Mouse (Mus musculus): Measurements from ENCODE around the gene Erc2. TPM values are rescaled to one million over a fixed set of nuclear protein-coding genes. Genes with fewer than 3 reads are reported as not detected.

The Erc2 gene
- polyA plus RNA-seq, 2 experiments, result 0.52 to 0.99 TPM

GRCm38 (mm10) chr14:28412252-28412995 lies 790.2 kb downstream of the Erc2 start:
- no peak overlapping the region for H3K4me3 ChIP-seq (ENCODE audit: insufficient read depth in 1 of 2, low read depth in 2 of 2, low read length in 2 of 2)
- DNase-seq (ENCODE audit: low read depth in 3 of 3, low spot score in 3 of 3), result no peak
- TF ChIP-seq EP300 (IDR thresholded peaks at IDR 0.05; ENCODE audit: low read depth) (no peak), CTCF (IDR thresholded peaks at IDR 0.05; ENCODE audit: low read depth) (no peak)
- H3K36me3 ChIP-seq (replicated peaks; ENCODE audit: control insufficient read depth, insufficient read depth, low read depth), result no peaks in the 10 kb centered on the region
- H3K4me2 ChIP-seq (ENCODE audit: low read depth), result no peak overlapping the region
- ATAC-seq (ENCODE audit: insufficient read depth), result no peak
- H3K9me3 ChIP-seq (ENCODE audit: control insufficient read depth, low read length), result no peaks in the 10 kb centered on the region
- no peak overlapping the region for H3K27ac ChIP-seq
- no peaks in the 10 kb centered on the region for H3K27me3 ChIP-seq (ENCODE audit: control insufficient read depth, insufficient read depth, low read length)
- 51% methylated on average over 8 of the region's 8 CpGs for WGBS (ENCODE audit: insufficient replicate concordance)
- H3K4me1 ChIP-seq (replicated peaks; ENCODE audit: control insufficient read depth in 2 of 2, insufficient read depth in 2 of 2, low read length in 1 of 2), result no peaks in the 10 kb centered on the region
- no peak overlapping the region for H3K9ac ChIP-seq (replicated peaks)

DNA sequence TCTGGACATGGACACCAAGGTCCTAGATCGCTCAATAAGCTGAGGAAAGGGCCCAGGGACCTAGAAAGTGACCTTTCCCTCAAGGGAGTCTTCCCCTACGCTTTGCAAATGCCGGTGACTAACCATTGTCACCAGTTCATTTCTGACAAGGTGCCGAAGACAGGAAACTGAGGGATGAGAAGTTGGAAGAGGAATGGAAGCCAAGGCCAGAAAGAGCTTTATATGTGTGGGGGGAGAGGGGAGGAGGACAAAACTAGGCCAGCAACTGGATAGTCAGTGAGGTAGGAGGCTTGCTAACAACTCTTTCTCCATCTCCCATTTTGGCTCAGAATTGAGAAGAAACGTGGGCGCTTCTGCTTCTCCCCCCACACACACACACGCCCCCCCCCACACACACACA lies 791.3 kb downstream of the Erc2 start:
- H3K4me2 ChIP-seq (ENCODE audit: low read depth), result no peak overlapping the region
- no peak overlapping the region for H3K27ac ChIP-seq
- ATAC-seq (ENCODE audit: insufficient read depth), result no peak

GRCm38 (mm10) chr14:28417019-28417418 lies 794.8 kb downstream of the Erc2 start:
- Histone ChIP-seq H3K9me3 (ENCODE audit: control insufficient read depth, low read length) (no peaks in the 10 kb centered on the region), H3K27ac (no peak overlapping the region), H3K4me1 (replicated peaks; ENCODE audit: control insufficient read depth in 2 of 2, insufficient read depth in 2 of 2, low read length in 1 of 2) (no peaks in the 10 kb centered on the region), H3K4me2 (ENCODE audit: low read depth) (no peak overlapping the region), H3K36me3 (replicated peaks; ENCODE audit: control insufficient read depth, insufficient read depth, low read depth) (no peaks in the 10 kb centered on the region), H3K4me3 (ENCODE audit: insufficient read depth in 1 of 2, low read depth in 2 of 2, low read length in 2 of 2) (no peak overlapping the region), H3K9ac (replicated peaks) (no peak overlapping the region), H3K27me3 (ENCODE audit: control insufficient read depth, insufficient read depth, low read length) (no peaks in the 10 kb centered on the region)
- ATAC-seq (ENCODE audit: insufficient read depth) (no peak), DNase-seq (ENCODE audit: low read depth in 3 of 3, low spot score in 3 of 3) (no peak)
- TF ChIP-seq EP300 (IDR thresholded peaks at IDR 0.05; ENCODE audit: low read depth) (no peak), CTCF (IDR thresholded peaks at IDR 0.05; ENCODE audit: low read depth) (no peak)
- WGBS (ENCODE audit: insufficient replicate concordance), result 29% methylated on average over 8 of the region's 8 CpGs

More for the DNA sequence above, 791.3 kb downstream of the Erc2 start:
- DNase-seq (ENCODE audit: low read depth in 3 of 3, low spot score in 3 of 3), result no peak
- Histone ChIP-seq H3K4me1 (replicated peaks; ENCODE audit: control insufficient read depth in 2 of 2, insufficient read depth in 2 of 2, low read length in 1 of 2) (no peaks in the 10 kb centered on the region), H3K9me3 (ENCODE audit: control insufficient read depth, low read length) (no peaks in the 10 kb centered on the region), H3K27me3 (ENCODE audit: control insufficient read depth, insufficient read depth, low read length) (no peaks in the 10 kb centered on the region), H3K4me3 (ENCODE audit: insufficient read depth in 1 of 2, low read depth in 2 of 2, low read length in 2 of 2) (no peak overlapping the region), H3K36me3 (replicated peaks; ENCODE audit: control insufficient read depth, insufficient read depth, low read depth) (no peaks in the 10 kb centered on the region), H3K9ac (replicated peaks) (no peak overlapping the region)
- no peak for TF ChIP-seq EP300 (IDR thresholded peaks at IDR 0.05; ENCODE audit: low read depth)
- TF ChIP-seq CTCF (IDR thresholded peaks at IDR 0.05; ENCODE audit: low read depth), result no peak
- WGBS (ENCODE audit: insufficient replicate concordance), result 56% methylated on average over 7 of the region's 7 CpGs

DNA sequence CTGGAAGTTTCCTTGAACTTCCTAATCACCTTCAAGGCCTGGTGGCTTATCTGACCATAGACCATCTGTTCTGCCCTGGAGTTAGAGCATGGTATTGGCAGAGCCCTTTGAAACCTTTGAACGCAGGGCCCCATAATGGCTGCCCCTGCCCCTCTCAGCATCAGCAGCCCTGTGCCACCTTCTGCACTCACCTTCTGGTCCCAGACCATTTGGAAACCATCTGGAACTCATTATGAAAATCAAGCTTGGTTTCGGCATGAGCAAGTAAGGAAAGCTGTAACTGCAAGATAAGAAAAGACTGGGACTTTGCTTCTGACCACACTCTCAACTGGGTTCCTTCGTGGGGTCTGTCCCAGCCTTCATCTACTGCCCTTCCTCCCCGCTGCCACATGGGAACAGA lies 796.3 kb downstream of the Erc2 start:
- no peak for TF ChIP-seq CTCF (IDR thresholded peaks at IDR 0.05; ENCODE audit: low read depth)
- no peak for TF ChIP-seq EP300 (IDR thresholded peaks at IDR 0.05; ENCODE audit: low read depth)
- no peak for DNase-seq (ENCODE audit: low read depth in 3 of 3, low spot score in 3 of 3)
- H3K27ac ChIP-seq, result no peak overlapping the region
- no peak overlapping the region for H3K4me3 ChIP-seq (ENCODE audit: insufficient read depth in 1 of 2, low read depth in 2 of 2, low read length in 2 of 2)
- no peak overlapping the region for H3K9ac ChIP-seq (replicated peaks)
- no peaks in the 10 kb centered on the region for H3K36me3 ChIP-seq (replicated peaks; ENCODE audit: control insufficient read depth, insufficient read depth, low read depth)
- H3K9me3 ChIP-seq (ENCODE audit: control insufficient read depth, low read length), result no peaks in the 10 kb centered on the region
- H3K4me2 ChIP-seq (ENCODE audit: low read depth), result no peak overlapping the region
- H3K4me1 ChIP-seq (replicated peaks; ENCODE audit: control insufficient read depth in 2 of 2, insufficient read depth in 2 of 2, low read length in 1 of 2), result no peaks in the 10 kb centered on the region
- 23% methylated on average over 4 of the region's 4 CpGs for WGBS (ENCODE audit: insufficient replicate concordance)
- ATAC-seq (ENCODE audit: insufficient read depth), result no peak
- H3K27me3 ChIP-seq (ENCODE audit: control insufficient read depth, insufficient read depth, low read length), result no peaks in the 10 kb centered on the region

DNA sequence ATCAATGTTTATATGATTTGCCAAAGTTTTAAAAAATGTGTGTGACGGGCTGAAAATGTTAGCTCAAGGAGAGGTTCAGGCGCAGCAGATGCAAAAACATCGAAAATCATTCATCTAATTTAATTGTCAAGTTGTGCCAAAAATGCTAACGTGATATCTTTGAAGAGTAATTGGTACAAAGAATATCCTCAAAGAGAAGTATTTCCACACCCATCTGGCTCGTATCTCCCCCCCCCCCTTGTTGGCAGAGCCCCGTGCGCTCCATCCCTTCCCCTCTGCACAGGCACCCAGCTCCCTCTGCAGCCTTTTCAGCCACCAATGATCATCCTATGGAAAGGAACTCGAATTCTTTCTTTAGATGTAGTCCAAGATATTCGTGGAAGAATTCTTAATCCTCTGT lies 797.0 kb downstream of the Erc2 start:
- TF ChIP-seq CTCF (IDR thresholded peaks at IDR 0.05; ENCODE audit: low read depth) (no peak), EP300 (IDR thresholded peaks at IDR 0.05; ENCODE audit: low read depth) (no peak)
- no peak for ATAC-seq (ENCODE audit: insufficient read depth)
- no peaks in the 10 kb centered on the region for H3K9me3 ChIP-seq (ENCODE audit: control insufficient read depth, low read length)
- H3K36me3 ChIP-seq (replicated peaks; ENCODE audit: control insufficient read depth, insufficient read depth, low read depth), result no peaks in the 10 kb centered on the region
- H3K27ac ChIP-seq, result no peak overlapping the region
- H3K27me3 ChIP-seq (ENCODE audit: control insufficient read depth, insufficient read depth, low read length), result no peaks in the 10 kb centered on the region
- no peaks in the 10 kb centered on the region for H3K4me1 ChIP-seq (replicated peaks; ENCODE audit: control insufficient read depth in 2 of 2, insufficient read depth in 2 of 2, low read length in 1 of 2)
- no peak overlapping the region for H3K9ac ChIP-seq (replicated peaks)
- no peak overlapping the region for H3K4me2 ChIP-seq (ENCODE audit: low read depth)
- WGBS (ENCODE audit: insufficient replicate concordance), result 56% methylated on average over 9 of the region's 9 CpGs
- no peak for DNase-seq (ENCODE audit: low read depth in 3 of 3, low spot score in 3 of 3)
- no peak overlapping the region for H3K4me3 ChIP-seq (ENCODE audit: insufficient read depth in 1 of 2, low read depth in 2 of 2, low read length in 2 of 2)

Data from liver, embryonic 14.5 days (tissue).